Mouse (Mus musculus) intestine, postnatal 0 days (tissue): ENCODE measurements around the gene Prr5. TPM values are rescaled to one million over a fixed set of nuclear protein-coding genes. Genes with fewer than 3 reads are reported as not detected.

Experiments used
- ATAC-seq: fragments of 200-750 bp; cut with Nextera tagmentation; 2 replicates; pipeline ENCODE4 v1.8.0; 2017; ENCODE audit warnings: mild to moderate bottlenecking, moderate TSS enrichment, moderate library complexity
- H3K27ac ChIP-seq: fragments of 300-500 bp; sonication (generic); 2 replicates; pipeline ENCODE4 v1.5.1; 2014; ENCODE audit warnings: mild to moderate bottlenecking, low read depth, low read length, moderate library complexity
- H3K27me3 ChIP-seq: fragments of 300-500 bp; sonication (generic); replicated peaks from 2 replicates; pipeline ENCODE4 v1.6.1; 2014; ENCODE audit warnings: low read length, mixed read lengths; ENCODE audit not compliant: control insufficient read depth, insufficient read depth
- H3K36me3 ChIP-seq: fragments of 300-500 bp; sonication (generic); 2 replicates; pipeline ENCODE4 v1.6.1; 2014; ENCODE audit warnings: mild to moderate bottlenecking, moderate library complexity; ENCODE audit not compliant: control insufficient read depth, insufficient read depth
- H3K4me1 ChIP-seq: fragments of 300-500 bp; sonication (generic); replicated peaks from 2 replicates; pipeline ENCODE4 v1.6.1; 2014; ENCODE audit warnings: antibody characterized with exemption, low read length, mixed read lengths; ENCODE audit not compliant: control insufficient read depth, insufficient read depth
- H3K4me2 ChIP-seq: fragments of 300-500 bp; sonication (generic); replicated peaks from 2 replicates; pipeline ENCODE4 v1.6.1; 2014; ENCODE audit warnings: low read depth, mild to moderate bottlenecking, moderate library complexity
- H3K4me3 ChIP-seq: fragments of 300-500 bp; sonication (generic); 2 replicates; pipeline ENCODE4 v1.5.1; 2014; ENCODE audit warnings: low read depth, low read length
- H3K9ac ChIP-seq: fragments of 300-500 bp; sonication (generic); 2 replicates; pipeline ENCODE4 v1.6.1; 2014; ENCODE audit warnings: mild to moderate bottlenecking, low read depth, low read length
- H3K9me3 ChIP-seq: fragments of 300-500 bp; sonication (generic); 2 replicates; pipeline ENCODE4 v1.6.1; 2016; ENCODE audit warnings: mixed run types; ENCODE audit not compliant: control insufficient read depth
- CTCF ChIP-seq: sonication (generic); IDR thresholded peaks from 2 replicates; pipeline ENCODE4 v1.5.1; 2016; ENCODE audit warnings: low read depth, mild to moderate bottlenecking, control low read depth, antibody characterized with exemption, moderate library complexity
- WGBS: fragments of 180-500 bp; shearing (Covaris S2); extraction: QIAGEN DNeasy Blood & Tissue Kit; methylation state at CpG from one replicate; pipeline ENCODE4 v1.1.7; 2014; 5-methylcytosine and 5-hydroxymethylcytosine counted together
- polyA plus RNA-seq: library from polyadenylated mRNA; unstranded; fragments of >200 nt; fragmentation: Nextera tagmentation; extraction: Ambion mirVana; gene quantifications from 2 replicates; pipeline ENCODE4 v1.2.1, GENCODE M21; 2015

The Prr5 gene
- polyA plus RNA-seq, 1 experiment from 2014 or later, result 68.5 TPM

DNA sequence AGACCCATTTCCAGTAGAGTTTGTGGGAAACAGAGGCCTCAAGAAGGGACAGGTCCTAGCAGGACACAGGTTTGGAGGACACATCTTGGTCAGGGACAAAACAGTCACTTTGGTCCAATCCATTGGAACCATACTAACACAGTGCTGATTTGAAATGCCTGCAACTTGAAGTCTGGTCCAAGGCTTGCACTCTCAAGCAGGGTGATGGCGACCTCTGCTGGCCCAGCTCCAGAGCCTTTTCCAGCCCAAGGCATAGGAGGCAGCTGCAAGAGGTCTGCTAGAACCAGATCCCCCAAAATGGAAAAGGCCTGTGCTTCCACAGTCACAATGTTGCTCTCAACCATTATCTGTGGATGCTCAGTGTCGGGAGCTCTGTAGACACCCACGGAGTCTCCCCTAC lies 39.7 kb upstream of the Prr5 start:
- Histone ChIP-seq H3K9ac (no peak overlapping the region), H3K36me3 (no peaks in the 10 kb centered on the region), H3K4me2 (no peak overlapping the region), H3K4me3 (no peak overlapping the region), H3K9me3 (no peaks in the 10 kb centered on the region), H3K27me3 (no peaks in the 10 kb centered on the region), H3K27ac (no peak overlapping the region), H3K4me1 (peaks cover 12% of the 10 kb centered on the region)
- no peak for ATAC-seq
- peak; percentile 90 for TF ChIP-seq CTCF
- 19% methylated on average over 3 of the region's 3 CpGs for WGBS

GRCm38 (mm10) chr15:84631560-84631959 lies 37.9 kb upstream of the Prr5 start:
- no peaks in the 10 kb centered on the region for H3K36me3 ChIP-seq
- H3K9me3 ChIP-seq, result no peaks in the 10 kb centered on the region
- no peak overlapping the region for H3K27ac ChIP-seq
- H3K4me1 ChIP-seq, result no peaks in the 10 kb centered on the region
- H3K27me3 ChIP-seq, result no peaks in the 10 kb centered on the region
- H3K4me3 ChIP-seq, result no peak overlapping the region
- TF ChIP-seq CTCF, result peak; percentile 100
- no peak overlapping the region for H3K9ac ChIP-seq
- ATAC-seq, result peak; percentile 65
- no peak overlapping the region for H3K4me2 ChIP-seq
- 0% methylated on average over 7 of the region's 7 CpGs for WGBS

- Histone ChIP-seq H3K36me3 (no peaks in the 10 kb centered on the region), H3K27me3 (no peaks in the 10 kb centered on the region), H3K4me2 (no peak overlapping the region), H3K9me3 (no peaks in the 10 kb centered on the region), H3K4me3 (no peak overlapping the region), H3K4me1 (0 out of 2 replicates have a peak, but pooled peaks cover 2% of the 10 kb centered on the region), H3K27ac (no peak overlapping the region), H3K9ac (no peak overlapping the region)
- no peak for TF ChIP-seq CTCF
- WGBS, result 58% methylated on average over 3 of the region's 3 CpGs
- ATAC-seq, result no peak
Measured at GRCm38 (mm10) chr15:84634361-84634760, 35.1 kb upstream of the Prr5 start.

GRCm38 (mm10) chr15:84638405-84638804 lies 31.0 kb upstream of the Prr5 start:
- Histone ChIP-seq H3K36me3 (no peaks in the 10 kb centered on the region), H3K27me3 (no peaks in the 10 kb centered on the region), H3K4me1 (peaks cover 8% of the 10 kb centered on the region; the same call in 1 of the 2 replicates), H3K4me3 (no peak overlapping the region), H3K4me2 (no peak overlapping the region), H3K9ac (no peak overlapping the region), H3K27ac (no peak overlapping the region), H3K9me3 (no peaks in the 10 kb centered on the region)
- TF ChIP-seq CTCF, result no peak
- ATAC-seq, result no peak

GRCm38 (mm10) chr15:84639072-84639450 lies 30.4 kb upstream of the Prr5 start:
- Histone ChIP-seq H3K36me3 (no peaks in the 10 kb centered on the region), H3K9ac (no peak overlapping the region), H3K4me2 (no peak overlapping the region), H3K9me3 (no peaks in the 10 kb centered on the region), H3K27ac (peak overlapping the region; percentile 28; the same call in 1 of the 2 replicates), H3K4me3 (no peak overlapping the region), H3K4me1 (peaks cover 8% of the 10 kb centered on the region; the same call in 1 of the 2 replicates), H3K27me3 (no peaks in the 10 kb centered on the region)
- WGBS, result 32% methylated on average over 5 of the region's 5 CpGs
- ATAC-seq, result 0 out of 2 replicates have a peak, but pooled peaks have one; percentile 7
- no peak for TF ChIP-seq CTCF

DNA sequence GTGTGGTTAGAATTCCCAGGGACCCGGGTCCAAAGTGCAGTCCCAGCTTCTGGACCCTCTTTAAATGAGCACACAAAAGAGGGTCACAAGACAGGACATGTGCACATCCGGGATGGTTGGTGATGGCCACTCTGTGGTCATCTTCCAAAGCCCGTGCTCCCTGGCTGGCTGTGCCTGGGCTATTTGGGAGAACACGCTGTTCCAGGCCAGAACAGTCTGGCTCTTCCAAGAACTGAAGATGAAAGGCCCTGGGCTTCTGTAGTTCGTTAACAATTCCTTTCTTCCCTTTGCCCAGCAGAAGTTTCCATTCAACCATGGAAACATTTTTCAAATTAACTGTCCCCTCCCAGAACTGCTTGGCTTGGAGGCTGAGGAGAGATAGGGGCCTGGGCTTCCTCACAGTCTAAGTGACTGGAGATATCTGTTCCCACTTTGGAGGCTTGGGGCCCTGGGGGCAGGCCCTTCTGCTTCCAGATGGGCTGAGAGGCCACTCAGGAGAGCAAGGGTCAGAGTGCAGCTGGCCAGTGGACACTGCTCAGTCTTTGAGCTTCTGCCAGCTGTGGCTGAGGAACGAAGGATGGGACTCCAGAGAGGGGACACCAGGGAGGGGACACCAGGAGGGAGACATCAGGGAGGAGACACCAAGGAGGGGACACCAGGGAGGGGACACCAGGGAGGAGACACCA lies 29.8 kb upstream of the Prr5 start:
- no peaks in the 10 kb centered on the region for H3K9me3 ChIP-seq
- H3K27ac ChIP-seq, result peak overlapping the region; percentile 57
- ATAC-seq, result peak; percentile 28; the same call in 1 of the 2 replicates
- H3K36me3 ChIP-seq, result no peaks in the 10 kb centered on the region
- peaks cover 8% of the 10 kb centered on the region; the same call in 1 of the 2 replicates for H3K4me1 ChIP-seq
- H3K9ac ChIP-seq, result no peak overlapping the region
- no peaks in the 10 kb centered on the region for H3K27me3 ChIP-seq
- no peak overlapping the region for H3K4me2 ChIP-seq
- TF ChIP-seq CTCF, result no peak
- WGBS, result 45% methylated on average over 6 of the region's 6 CpGs
- H3K4me3 ChIP-seq, result no peak overlapping the region
